Mouse (Mus musculus) midbrain, postnatal 0 days (tissue): Measurements from ENCODE around the gene Copz1. TPM values are rescaled to one million over a fixed set of nuclear protein-coding genes. Genes with fewer than 3 reads are reported as not detected.

Experiments used
- ATAC-seq: fragments of 200-750 bp; cut with Nextera tagmentation; 2 replicates; pipeline ENCODE4 v1.8.0; 2017; ENCODE audit warnings: moderate number of reproducible peaks, mild to moderate bottlenecking, moderate TSS enrichment, moderate library complexity; ENCODE audit not compliant: low FRiP score
- DNase-seq: peaks from one replicate; pipeline ENCODE4 v3.0.0-alpha.2; 2015; ENCODE audit warnings: low spot score
- H3K27ac ChIP-seq: fragments of 300-500 bp; sonication (generic); 2 replicates; pipeline ENCODE4 v1.5.1; 2014; ENCODE audit warnings: low read depth, mild to moderate bottlenecking, low read length, mixed read lengths
- H3K27me3 ChIP-seq: fragments of 300-500 bp; sonication (generic); 2 replicates; pipeline ENCODE4 v1.6.1; 2014; ENCODE audit warnings: low read length, control low read depth, mixed read lengths; ENCODE audit not compliant: insufficient read depth
- H3K36me3 ChIP-seq: fragments of 300-500 bp; sonication (generic); 2 replicates; pipeline ENCODE4 v1.6.1; 2014; ENCODE audit warnings: low read length, control low read depth, mixed read lengths; ENCODE audit not compliant: insufficient read depth
- H3K4me1 ChIP-seq: fragments of 300-500 bp; sonication (generic); 2 replicates; pipeline ENCODE4 v1.6.1; 2014; ENCODE audit warnings: mild to moderate bottlenecking, control low read depth, antibody characterized with exemption, low read length, mixed read lengths; ENCODE audit not compliant: insufficient read depth
- H3K4me2 ChIP-seq: fragments of 300-500 bp; sonication (generic); 2 replicates; pipeline ENCODE4 v1.6.1; 2014; ENCODE audit warnings: low read depth, mild to moderate bottlenecking, low read length, mixed read lengths; ENCODE audit not compliant: poor library complexity, severe bottlenecking
- H3K4me3 ChIP-seq: fragments of 300-500 bp; sonication (generic); 2 replicates; pipeline ENCODE4 v1.5.1; 2014; ENCODE audit warnings: low read depth, mild to moderate bottlenecking, low read length, moderate library complexity
- H3K9ac ChIP-seq: fragments of 300-500 bp; sonication (generic); replicated peaks from 2 replicates; pipeline ENCODE4 v1.6.1; 2014; ENCODE audit warnings: mild to moderate bottlenecking, low read length, moderate library complexity, mixed read lengths; ENCODE audit not compliant: poor library complexity, severe bottlenecking
- H3K9me3 ChIP-seq: fragments of 300-500 bp; sonication (generic); 2 replicates; pipeline ENCODE4 v1.6.1; 2016; ENCODE audit warnings: low read length, control low read depth
- CTCF ChIP-seq: IDR thresholded peaks from 2 replicates; pipeline ENCODE4 v1.5.1; 2016; ENCODE audit warnings: antibody characterized with exemption, mild to moderate bottlenecking
- WGBS: fragments of 180-500 bp; shearing (Covaris S2); extraction: QIAGEN DNeasy Blood & Tissue Kit; methylation state at CpG from one replicate; pipeline ENCODE4 v1.1.7; 2014; 5-methylcytosine and 5-hydroxymethylcytosine counted together
- polyA plus RNA-seq: library from polyadenylated mRNA; unstranded; fragments of >200 nt; fragmentation: Nextera tagmentation; extraction: Ambion mirVana; gene quantifications from 2 replicates; pipeline ENCODE4 v1.2.1, GENCODE M21; 2015
- total RNA-seq: library from RNA; depleted of rRNA; stranded (reverse); fragments of >200 nt; gene quantifications from 2 replicates; pipeline ENCODE4 v1.2.3, GENCODE M21; 2014

Gene Copz1
- total and polyA plus RNA-seq, 2 experiments from 2014 or later = 151 to 178 TPM

DNA sequence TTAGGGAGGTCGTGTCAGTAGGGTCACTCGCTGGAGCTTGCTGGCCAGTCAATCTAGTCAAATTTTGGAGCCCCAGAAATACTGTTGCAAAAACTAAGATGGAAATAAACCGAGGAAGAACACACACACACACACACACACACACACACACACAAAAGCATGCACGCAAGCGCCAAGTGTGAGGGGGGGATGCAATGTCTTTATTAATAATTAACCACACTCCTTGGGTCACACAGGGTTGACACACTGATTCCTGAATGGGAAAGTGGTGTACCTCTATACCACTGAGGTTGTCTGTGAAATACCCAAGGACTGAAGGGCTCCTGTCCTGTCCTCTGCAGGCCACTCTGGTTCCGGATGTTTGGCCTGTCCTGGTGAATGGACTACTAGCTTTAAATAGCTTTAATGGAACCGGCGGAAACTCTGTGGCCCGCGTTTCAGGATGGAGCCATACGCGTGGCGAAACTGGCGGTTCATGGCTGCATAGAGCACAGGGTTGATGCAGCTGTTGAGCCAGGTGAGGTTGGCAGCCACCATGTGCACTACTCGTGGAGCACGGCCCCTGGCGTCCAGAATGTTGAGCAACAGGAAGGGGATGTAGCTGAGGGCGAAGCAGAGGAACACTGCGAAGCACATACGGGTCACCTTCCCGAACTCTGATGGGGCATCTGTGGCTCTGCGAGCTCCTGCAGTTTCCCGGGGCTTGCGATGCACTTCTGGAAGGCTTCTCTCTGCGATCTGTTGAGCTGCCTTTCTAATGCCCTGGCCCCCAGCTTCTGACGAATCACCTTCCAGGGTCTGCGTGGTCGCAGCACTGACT, 35.8 kb downstream of the Copz1 start:
- Histone ChIP-seq H3K27ac (no peak overlapping the region), H3K4me2 (no peak overlapping the region), H3K27me3 (no peaks in the 10 kb centered on the region), H3K4me1 (peaks cover 17% of the 10 kb centered on the region), H3K36me3 (no peaks in the 10 kb centered on the region), H3K9ac (no peak overlapping the region), H3K9me3 (no peaks in the 10 kb centered on the region), H3K4me3 (no peak overlapping the region)
- TF ChIP-seq CTCF = peak; percentile 40
- 48% methylated on average over 28 of the region's 28 CpGs for WGBS
- ATAC-seq (no peak), DNase-seq (no peak)

DNA sequence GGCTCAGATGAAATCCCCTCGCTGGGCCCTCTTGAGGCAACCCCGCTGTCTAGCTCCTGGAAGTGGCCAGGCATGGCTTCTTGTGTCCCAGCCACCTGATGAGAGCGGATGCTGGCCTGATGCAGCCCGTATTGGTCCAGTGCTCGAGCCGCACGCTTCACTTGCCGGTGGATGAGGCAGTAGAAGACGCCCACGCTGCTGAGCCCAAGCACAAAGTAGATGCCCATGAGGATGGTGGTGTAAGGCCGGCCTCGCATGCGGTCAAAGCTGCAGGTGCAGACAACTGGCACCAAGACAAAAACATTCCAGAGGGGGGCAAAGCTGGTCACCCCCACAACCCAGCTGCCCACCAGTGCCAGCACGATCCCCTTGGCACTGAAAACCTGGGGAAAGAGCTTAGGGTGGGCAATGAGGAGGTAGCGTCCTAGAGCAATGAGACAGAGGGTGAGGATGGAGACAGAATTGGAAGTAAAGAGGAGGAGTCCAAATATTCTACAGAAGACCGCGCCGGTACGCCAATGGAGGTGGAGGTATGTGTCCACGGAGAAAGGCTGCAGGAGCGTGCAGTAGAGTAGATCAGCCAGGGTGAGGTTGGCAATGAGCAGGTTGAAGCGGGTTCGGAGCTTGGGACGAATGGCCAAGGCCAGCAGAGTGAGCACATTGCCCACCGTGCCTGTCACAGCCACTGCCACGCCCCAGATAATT, 36.5 kb downstream of the Copz1 start:
- no peak overlapping the region for H3K27ac ChIP-seq

GRCm38 (mm10) chr15:103310365-103310910, 37.9 kb downstream of the Copz1 start, which contains the start of gene Gpr84:
Gene Gpr84 (minus strand): TSS chr15:103310612.
- H3K9me3 ChIP-seq = no peaks in the 10 kb centered on the region
- no peak within 1 kb of the TSS for H3K4me3 ChIP-seq
- no peak for DNase-seq
- H3K4me1 ChIP-seq = peaks cover 6% of the 10 kb centered on the region
- TF ChIP-seq CTCF = no peak
- H3K27me3 ChIP-seq = no peaks in the 10 kb centered on the region
- H3K27ac ChIP-seq = no peak within 1 kb of the TSS
- H3K4me2 ChIP-seq = no peak within 1 kb of the TSS
- H3K9ac ChIP-seq = no peak within 1 kb of the TSS
- H3K36me3 ChIP-seq = no peaks in the 10 kb centered on the region
- 76% methylated on average over 6 of the region's 6 CpGs for WGBS
- no peak for ATAC-seq

More for the DNA sequence above, 36.5 kb downstream of the Copz1 start:
- no peak overlapping the region for H3K4me2 ChIP-seq
- H3K36me3 ChIP-seq = no peaks in the 10 kb centered on the region
- H3K4me1 ChIP-seq = peaks cover 12% of the 10 kb centered on the region
- H3K9me3 ChIP-seq = no peaks in the 10 kb centered on the region
- DNase-seq (no peak), ATAC-seq (no peak)
- no peak overlapping the region for H3K9ac ChIP-seq
- 63% methylated on average over 26 of the region's 26 CpGs for WGBS
- H3K27me3 ChIP-seq = no peaks in the 10 kb centered on the region
- no peak overlapping the region for H3K4me3 ChIP-seq
- no peak for TF ChIP-seq CTCF

DNA sequence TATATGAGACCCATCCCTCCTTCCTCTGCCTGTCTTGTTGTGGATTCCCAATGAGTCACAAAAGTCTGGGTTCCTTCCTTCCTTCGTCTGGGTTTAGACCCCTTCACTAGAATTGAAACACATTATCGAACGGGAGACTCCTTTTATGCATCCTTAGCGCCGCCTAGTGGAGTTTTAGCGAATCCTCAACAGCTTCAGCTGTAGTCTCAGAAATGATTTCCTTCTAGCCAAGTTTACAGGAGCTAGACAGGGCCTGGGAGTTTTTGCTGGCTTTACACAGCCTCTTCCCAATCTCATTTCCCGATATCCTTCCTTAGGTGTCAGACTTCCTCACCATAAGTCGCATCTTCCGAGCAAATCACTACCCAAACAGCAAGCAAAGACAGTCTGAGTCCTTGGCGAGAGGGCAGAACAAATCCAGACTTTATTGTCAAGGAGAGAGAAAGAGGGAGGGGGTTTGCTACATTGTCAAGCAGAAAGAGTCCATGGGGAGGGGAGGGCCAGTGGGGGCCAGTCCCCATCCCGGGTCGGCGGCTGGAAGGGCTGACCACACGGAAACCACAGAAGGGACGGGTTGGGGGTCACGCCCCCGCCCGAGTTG, 41.1 kb downstream of the Copz1 start:
- WGBS = 8% methylated on average over 18 of the region's 18 CpGs
- ATAC-seq (no peak), DNase-seq (peak; percentile 93)
- Histone ChIP-seq H3K27me3 (no peaks in the 10 kb centered on the region), H3K4me1 (no peaks in the 10 kb centered on the region), H3K4me3 (no peak overlapping the region), H3K9ac (no peak overlapping the region), H3K27ac (no peak overlapping the region), H3K36me3 (peaks cover 23% of the 10 kb centered on the region), H3K4me2 (no peak overlapping the region), H3K9me3 (no peaks in the 10 kb centered on the region)
- peak; percentile 93 for TF ChIP-seq CTCF

- no peaks in the 10 kb centered on the region for H3K4me1 ChIP-seq
- H3K36me3 ChIP-seq = peaks cover 29% of the 10 kb centered on the region
- H3K9ac ChIP-seq = 0 out of 2 replicates have a peak overlapping the region, but pooled peaks have one; percentile 0
- no peak overlapping the region for H3K4me3 ChIP-seq
- ATAC-seq (no peak), DNase-seq (no peak)
- TF ChIP-seq CTCF = no peak
- H3K27ac ChIP-seq = no peak overlapping the region
- peak overlapping the region; percentile 5; the same call in 1 of the 2 replicates for H3K4me2 ChIP-seq
- 47% methylated on average over 17 of the region's 22 CpGs for WGBS
- no peaks in the 10 kb centered on the region for H3K27me3 ChIP-seq
- H3K9me3 ChIP-seq = no peaks in the 10 kb centered on the region
Observed at GRCm38 (mm10) chr15:103314181-103314580, 41.7 kb downstream of the Copz1 start.
